Mouse (Mus musculus) kidney, embryonic 14.5 days (tissue): ENCODE data around the gene Lrrc71. TPM values are rescaled to one million over a fixed set of nuclear protein-coding genes. Genes with fewer than 3 reads are reported as not detected.

Experiments used
- ATAC-seq: fragments of 200-750 bp; cut with Nextera tagmentation; 2 replicates; pipeline ENCODE4 v1.8.0; 2017; ENCODE audit warnings: moderate number of reproducible peaks, mild to moderate bottlenecking, moderate TSS enrichment, moderate library complexity; ENCODE audit not compliant: low FRiP score, low TSS enrichment
- H3K27ac ChIP-seq: fragments of 300-500 bp; sonication (generic); 2 replicates; pipeline ENCODE4 v1.5.1; 2014; ENCODE audit warnings: low read depth, mild to moderate bottlenecking, low read length, moderate library complexity, mixed read lengths
- H3K27me3 ChIP-seq: fragments of 300-500 bp; sonication (generic); 2 replicates; pipeline ENCODE4 v1.6.1; 2014; ENCODE audit warnings: mild to moderate bottlenecking, low read length; ENCODE audit not compliant: control insufficient read depth, insufficient read depth
- H3K36me3 ChIP-seq: fragments of 300-500 bp; sonication (generic); 2 replicates; pipeline ENCODE4 v1.6.1; 2014; ENCODE audit warnings: low read length, mixed read lengths; ENCODE audit not compliant: control insufficient read depth, insufficient read depth
- H3K4me1 ChIP-seq: fragments of 300-500 bp; sonication (generic); 2 replicates; pipeline ENCODE4 v1.6.1; 2014; ENCODE audit warnings: low read length, mixed read lengths; ENCODE audit not compliant: control insufficient read depth, insufficient read depth
- H3K4me2 ChIP-seq: fragments of 300-500 bp; sonication (generic); replicated peaks from 2 replicates; pipeline ENCODE4 v1.6.1; 2014; ENCODE audit warnings: low read depth, mild to moderate bottlenecking, low read length
- H3K4me3 ChIP-seq: fragments of 300-500 bp; sonication (generic); 2 replicates; pipeline ENCODE4 v1.5.1; 2014; ENCODE audit warnings: mild to moderate bottlenecking, low read length
- H3K9ac ChIP-seq: fragments of 300-500 bp; sonication (generic); 2 replicates; pipeline ENCODE4 v1.6.1; 2014; ENCODE audit warnings: low read depth, mild to moderate bottlenecking, low read length, moderate library complexity
- H3K9me3 ChIP-seq: fragments of 300-500 bp; sonication (generic); 2 replicates; pipeline ENCODE4 v1.6.1; 2016; ENCODE audit warnings: low read length; ENCODE audit not compliant: control insufficient read depth
- WGBS: fragments of 180-500 bp; shearing (Covaris S2); extraction: QIAGEN DNeasy Blood & Tissue Kit; methylation state at CpG from one replicate; pipeline ENCODE4 v1.1.7; 2014; 5-methylcytosine and 5-hydroxymethylcytosine counted together
- polyA plus RNA-seq: library from polyadenylated mRNA; unstranded; fragments of >200 nt; fragmentation: Nextera tagmentation; extraction: Ambion mirVana; gene quantifications from 2 replicates; pipeline ENCODE4 v1.2.1, GENCODE M21; 2014

Lrrc71 gene
- polyA plus RNA-seq, 1 experiment from 2014 or later: 0.87 TPM

DNA sequence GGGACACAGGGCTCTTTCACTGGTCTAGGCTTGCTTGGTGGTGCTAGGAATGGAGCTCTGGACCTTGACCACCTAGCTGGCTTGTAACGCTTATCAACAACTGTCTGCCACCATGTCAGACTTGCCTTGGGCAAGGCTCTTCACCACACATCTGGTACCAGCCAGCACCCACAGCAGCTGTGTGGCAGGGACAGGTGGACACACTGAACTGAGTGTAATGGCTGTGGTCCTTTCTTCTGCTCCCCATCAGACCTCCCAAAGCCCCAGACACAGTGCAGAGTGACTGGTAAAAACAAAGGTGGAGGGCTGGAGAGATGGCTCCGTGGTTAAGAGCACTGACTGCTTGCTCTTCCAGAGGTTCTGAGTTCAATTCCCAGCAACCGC, 17.9 kb upstream of the Lrrc71 start:
- H3K27ac ChIP-seq: peak overlapping the region; percentile 95; the same call in 1 of the 2 replicates
- no peaks in the 10 kb centered on the region for H3K27me3 ChIP-seq
- H3K9me3 ChIP-seq: no peaks in the 10 kb centered on the region
- peaks cover 73% of the 10 kb centered on the region for H3K4me1 ChIP-seq
- ATAC-seq: no peak
- peak overlapping the region; percentile 31; the same call in 1 of the 2 replicates for H3K4me2 ChIP-seq
- 81% methylated on average over 3 of the region's 3 CpGs for WGBS
- H3K36me3 ChIP-seq: no peaks in the 10 kb centered on the region
- no peak overlapping the region for H3K4me3 ChIP-seq
- H3K9ac ChIP-seq: peak overlapping the region; percentile 23; the same call in 1 of the 2 replicates

DNA sequence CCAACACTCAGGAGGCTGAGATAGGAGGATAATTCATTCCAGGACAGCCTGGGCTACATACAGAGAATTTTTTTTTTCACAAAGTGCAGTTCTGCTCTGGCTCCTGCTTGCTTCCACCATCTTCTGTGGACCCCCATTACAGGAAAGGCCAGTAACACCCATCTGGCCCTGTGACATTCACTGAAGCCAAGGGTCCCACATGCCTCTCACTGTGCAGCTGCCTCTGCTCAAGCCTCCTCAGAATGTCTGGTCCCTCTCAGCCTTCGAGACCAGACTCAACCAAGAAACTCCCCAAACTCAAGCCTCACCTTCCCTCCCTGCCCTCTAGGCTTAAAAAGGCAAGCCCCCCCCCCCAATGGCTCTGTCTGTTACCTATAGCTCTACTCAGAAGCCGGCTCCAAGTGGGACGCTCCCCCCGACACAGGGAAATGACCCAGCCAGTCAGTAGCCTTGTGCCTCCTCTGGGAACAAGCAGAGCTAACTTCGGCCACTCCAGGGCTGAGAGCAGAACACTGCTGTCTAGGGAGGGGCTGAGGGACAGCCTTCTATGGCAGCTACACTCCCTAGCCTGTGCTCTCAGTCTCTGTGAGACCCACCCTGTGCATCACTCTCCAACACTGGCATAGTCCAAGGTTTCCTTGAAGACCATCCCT, 17.3 kb upstream of the Lrrc71 start:
- no peaks in the 10 kb centered on the region for H3K36me3 ChIP-seq
- WGBS: 70% methylated on average over 5 of the region's 5 CpGs
- no peak for ATAC-seq
- no peaks in the 10 kb centered on the region for H3K9me3 ChIP-seq
- H3K4me2 ChIP-seq: peak overlapping the region; percentile 31
- peaks cover 68% of the 10 kb centered on the region for H3K4me1 ChIP-seq
- H3K4me3 ChIP-seq: no peak overlapping the region; the same call in 1 of the 2 replicates
- H3K9ac ChIP-seq: peak overlapping the region; percentile 23; the same call in 1 of the 2 replicates
- H3K27me3 ChIP-seq: no peaks in the 10 kb centered on the region
- H3K27ac ChIP-seq: peak overlapping the region; percentile 95

DNA sequence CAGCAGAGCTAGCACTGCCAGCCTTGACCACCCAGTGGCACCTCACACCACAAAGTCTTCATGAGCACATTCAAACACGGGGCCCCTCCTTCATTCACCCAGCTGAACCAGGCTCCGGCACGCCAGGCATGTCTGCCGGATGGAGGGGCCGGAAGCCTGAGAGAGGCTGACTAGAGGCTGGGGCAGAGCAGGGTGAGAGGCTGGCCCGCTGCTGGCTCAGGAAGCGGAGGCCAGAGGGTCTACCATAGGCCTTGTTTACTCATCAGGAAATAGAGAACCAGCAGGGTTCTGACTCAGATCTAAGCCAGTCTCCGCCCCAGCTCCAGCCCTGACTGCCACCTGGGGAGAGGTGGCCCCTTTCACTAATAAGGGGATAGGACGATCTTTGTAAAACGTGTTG, 16.7 kb upstream of the Lrrc71 start:
- H3K36me3 ChIP-seq: no peaks in the 10 kb centered on the region
- H3K9me3 ChIP-seq: no peaks in the 10 kb centered on the region
- no peaks in the 10 kb centered on the region for H3K27me3 ChIP-seq
- peaks cover 63% of the 10 kb centered on the region for H3K4me1 ChIP-seq
- H3K4me2 ChIP-seq: peak overlapping the region; percentile 31
- no peak overlapping the region for H3K9ac ChIP-seq
- 0 out of 2 replicates have a peak, but pooled peaks have one; percentile 24 for ATAC-seq
- H3K4me3 ChIP-seq: peak overlapping the region; percentile 6; the same call in 1 of the 2 replicates
- H3K27ac ChIP-seq: peak overlapping the region; percentile 95
- WGBS: 25% methylated on average over 10 of the region's 10 CpGs

DNA sequence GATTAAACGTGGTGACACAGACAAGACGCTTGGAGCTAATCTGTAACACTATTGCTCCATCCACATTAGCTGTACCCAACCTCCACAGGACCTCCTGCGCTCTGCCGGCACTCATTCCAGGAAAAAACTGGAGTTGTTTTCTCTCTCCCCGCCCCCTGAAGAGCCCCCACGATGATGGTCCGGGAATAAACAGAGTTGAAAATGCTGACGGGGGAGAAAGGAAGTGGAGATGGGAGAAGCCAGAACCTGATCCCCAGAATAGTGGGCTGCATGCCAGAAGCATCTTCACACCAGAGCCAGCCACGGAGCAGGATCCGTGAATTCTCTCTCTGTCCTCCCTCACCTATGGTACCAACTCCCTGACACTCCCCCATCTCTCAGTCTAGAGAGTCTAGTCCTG, 16.1 kb upstream of the Lrrc71 start:
- peak overlapping the region; percentile 95 for H3K27ac ChIP-seq
- H3K9me3 ChIP-seq: no peaks in the 10 kb centered on the region
- H3K27me3 ChIP-seq: no peaks in the 10 kb centered on the region
- H3K4me1 ChIP-seq: peaks cover 63% of the 10 kb centered on the region
- H3K36me3 ChIP-seq: no peaks in the 10 kb centered on the region
- H3K9ac ChIP-seq: peak overlapping the region; percentile 37; the same call in 1 of the 2 replicates
- WGBS: 22% methylated on average over 10 of the region's 10 CpGs
- H3K4me3 ChIP-seq: peak overlapping the region; percentile 6
- peak overlapping the region; percentile 31 for H3K4me2 ChIP-seq
- no peak for ATAC-seq

DNA sequence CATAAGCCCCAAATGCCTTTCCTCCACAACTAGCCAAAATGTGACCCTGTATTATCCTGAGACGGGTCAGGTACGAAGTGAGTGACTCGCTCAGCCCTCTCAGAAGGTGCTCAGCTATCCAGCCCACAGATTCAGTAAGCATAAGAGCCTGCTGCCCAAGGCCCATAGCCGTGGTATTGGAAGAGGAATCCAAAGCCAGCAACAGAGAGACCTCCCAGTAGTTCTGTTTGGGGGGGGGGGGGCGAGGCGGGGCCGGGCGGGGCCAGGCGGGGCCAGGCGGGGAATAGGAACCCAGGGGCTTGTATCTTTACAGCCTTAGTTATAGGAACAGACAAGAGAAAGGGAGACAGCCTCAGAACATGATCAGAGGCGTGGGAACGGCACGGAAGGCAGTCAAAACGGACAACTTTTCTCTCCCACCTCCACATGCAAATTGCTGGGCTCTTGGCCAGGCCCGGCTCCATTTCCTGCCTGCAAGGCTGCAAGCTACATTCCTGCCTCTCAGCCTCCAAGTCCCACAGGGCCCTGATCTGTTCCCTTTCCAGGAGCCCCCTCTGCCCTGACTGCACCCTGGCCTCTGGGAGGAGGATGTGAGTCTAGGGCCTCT, 15.4 kb upstream of the Lrrc71 start:
- 12% methylated on average over 15 of the region's 15 CpGs for WGBS
- peak overlapping the region; percentile 95 for H3K27ac ChIP-seq
- no peaks in the 10 kb centered on the region for H3K27me3 ChIP-seq
- H3K4me2 ChIP-seq: peak overlapping the region; percentile 31
- H3K36me3 ChIP-seq: peaks cover 4% of the 10 kb centered on the region; the same call in 1 of the 2 replicates
- ATAC-seq: peak; percentile 54
- peak overlapping the region; percentile 37; the same call in 1 of the 2 replicates for H3K9ac ChIP-seq
- peak overlapping the region; percentile 6; the same call in 1 of the 2 replicates for H3K4me3 ChIP-seq
- peaks cover 63% of the 10 kb centered on the region for H3K4me1 ChIP-seq
- H3K9me3 ChIP-seq: no peaks in the 10 kb centered on the region

DNA sequence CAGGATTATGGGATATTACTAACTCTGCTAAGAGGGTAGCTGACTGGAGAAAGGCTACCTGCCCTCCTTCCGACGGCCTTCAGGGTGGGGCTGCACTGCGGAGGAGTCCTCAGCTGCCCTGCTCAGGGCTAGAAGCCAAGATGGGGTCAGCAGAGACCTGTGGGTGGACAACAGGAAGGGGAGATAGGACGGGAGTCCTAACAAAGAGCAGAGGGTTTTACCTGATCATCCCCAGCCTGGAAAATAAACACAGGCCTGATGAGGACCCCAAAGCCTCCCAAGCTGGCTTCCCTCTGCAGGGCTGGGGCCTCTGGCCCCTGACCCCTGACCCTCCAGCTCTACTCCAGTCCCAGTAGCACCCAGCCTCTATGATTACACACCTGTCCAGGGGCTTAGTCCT, 14.8 kb upstream of the Lrrc71 start:
- H3K4me3 ChIP-seq: 0 out of 2 replicates have a peak overlapping the region, but pooled peaks have one; percentile 6
- peaks cover 7% of the 10 kb centered on the region; the same call in 1 of the 2 replicates for H3K36me3 ChIP-seq
- ATAC-seq: no peak
- no peaks in the 10 kb centered on the region for H3K27me3 ChIP-seq
- 47% methylated on average over 4 of the region's 4 CpGs for WGBS
- H3K27ac ChIP-seq: peak overlapping the region; percentile 95
- peak overlapping the region; percentile 31 for H3K4me2 ChIP-seq
- no peaks in the 10 kb centered on the region for H3K9me3 ChIP-seq
- H3K9ac ChIP-seq: peak overlapping the region; percentile 37; the same call in 1 of the 2 replicates
- peaks cover 60% of the 10 kb centered on the region for H3K4me1 ChIP-seq

DNA sequence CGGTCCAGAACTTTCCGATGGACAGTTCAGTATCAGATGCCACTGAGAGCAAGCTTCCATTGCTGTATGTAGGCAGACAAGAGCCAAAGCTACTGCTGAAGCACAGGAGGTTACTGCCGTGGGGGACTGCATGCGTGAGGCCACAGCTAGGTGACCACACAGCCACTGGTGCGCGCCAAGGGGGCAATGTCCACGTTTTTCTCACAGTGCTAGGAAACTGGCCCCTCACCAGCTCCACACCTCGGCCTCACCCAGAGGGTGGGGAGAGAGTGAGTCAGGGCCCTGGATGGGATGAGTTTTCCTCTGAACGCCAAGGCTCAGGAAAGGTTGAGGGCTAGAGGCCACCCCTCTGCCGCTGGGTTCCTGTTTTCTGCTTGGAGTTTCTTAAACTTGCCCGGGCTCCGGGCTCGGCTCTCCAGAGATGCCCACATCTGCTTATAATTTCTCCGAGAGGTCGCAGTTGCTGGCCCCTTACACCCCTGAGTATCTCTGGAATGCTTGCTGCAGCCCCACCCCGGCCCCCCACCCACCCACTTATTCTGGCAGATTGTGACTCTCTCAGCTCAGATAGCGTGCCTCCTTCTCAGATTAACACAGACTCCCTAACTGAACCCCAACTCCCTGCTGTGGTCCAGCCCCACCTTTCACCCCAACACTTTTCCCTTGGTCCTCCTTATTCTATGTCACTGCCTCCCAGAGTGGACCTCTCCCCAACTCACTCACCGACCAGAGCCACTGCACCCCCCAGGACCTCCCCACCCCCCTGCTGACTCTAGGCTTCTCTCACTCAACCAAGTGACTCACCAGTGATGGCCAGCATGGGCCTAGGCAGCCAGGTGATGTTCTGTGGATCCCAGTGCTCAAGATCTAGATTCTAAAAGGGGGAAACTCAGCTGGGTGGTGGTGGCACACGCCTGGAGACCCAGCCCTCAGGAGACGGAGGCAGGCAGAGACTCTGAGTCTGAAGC, 13.3 kb upstream of the Lrrc71 start:
- no peaks in the 10 kb centered on the region for H3K27me3 ChIP-seq
- peaks cover 15% of the 10 kb centered on the region; the same call in 1 of the 2 replicates for H3K36me3 ChIP-seq
- H3K4me1 ChIP-seq: peaks cover 45% of the 10 kb centered on the region
- no peak overlapping the region for H3K4me3 ChIP-seq
- no peak for ATAC-seq
- H3K9ac ChIP-seq: no peak overlapping the region
- no peaks in the 10 kb centered on the region for H3K9me3 ChIP-seq
- peak overlapping the region; percentile 42; the same call in 1 of the 2 replicates for H3K27ac ChIP-seq
- H3K4me2 ChIP-seq: no peak overlapping the region
- WGBS: 64% methylated on average over 20 of the region's 20 CpGs

DNA sequence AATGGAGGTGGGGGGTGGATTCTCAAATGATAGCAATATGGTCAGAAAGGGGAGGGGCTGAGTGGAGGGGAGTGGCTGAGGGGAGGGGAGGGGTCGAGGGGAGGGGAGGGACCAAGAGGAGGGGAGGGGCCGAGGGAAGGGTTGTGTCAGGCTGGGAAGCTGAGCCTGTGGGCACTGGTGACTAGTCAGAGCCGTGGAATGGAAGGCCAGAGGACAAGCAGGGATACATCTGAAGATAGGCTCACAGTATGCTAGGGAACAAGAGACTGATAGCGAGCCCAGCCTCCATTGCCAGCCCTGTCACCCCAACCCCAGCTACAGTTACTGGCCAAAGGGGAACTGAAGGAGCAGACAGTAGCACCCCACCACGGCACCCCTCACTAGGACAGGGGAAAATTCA, 10.2 kb upstream of the Lrrc71 start:
- Histone ChIP-seq H3K9ac (no peak overlapping the region), H3K4me1 (peaks cover 17% of the 10 kb centered on the region), H3K36me3 (peaks cover 31% of the 10 kb centered on the region), H3K4me3 (no peak overlapping the region), H3K4me2 (no peak overlapping the region), H3K27me3 (no peaks in the 10 kb centered on the region), H3K9me3 (no peaks in the 10 kb centered on the region), H3K27ac (no peak overlapping the region)
- ATAC-seq: no peak
- 34% methylated on average over 5 of the region's 5 CpGs for WGBS
